7 mouse cellular contexts compared by ENCODE assay signal in the genomic region with DNA sequence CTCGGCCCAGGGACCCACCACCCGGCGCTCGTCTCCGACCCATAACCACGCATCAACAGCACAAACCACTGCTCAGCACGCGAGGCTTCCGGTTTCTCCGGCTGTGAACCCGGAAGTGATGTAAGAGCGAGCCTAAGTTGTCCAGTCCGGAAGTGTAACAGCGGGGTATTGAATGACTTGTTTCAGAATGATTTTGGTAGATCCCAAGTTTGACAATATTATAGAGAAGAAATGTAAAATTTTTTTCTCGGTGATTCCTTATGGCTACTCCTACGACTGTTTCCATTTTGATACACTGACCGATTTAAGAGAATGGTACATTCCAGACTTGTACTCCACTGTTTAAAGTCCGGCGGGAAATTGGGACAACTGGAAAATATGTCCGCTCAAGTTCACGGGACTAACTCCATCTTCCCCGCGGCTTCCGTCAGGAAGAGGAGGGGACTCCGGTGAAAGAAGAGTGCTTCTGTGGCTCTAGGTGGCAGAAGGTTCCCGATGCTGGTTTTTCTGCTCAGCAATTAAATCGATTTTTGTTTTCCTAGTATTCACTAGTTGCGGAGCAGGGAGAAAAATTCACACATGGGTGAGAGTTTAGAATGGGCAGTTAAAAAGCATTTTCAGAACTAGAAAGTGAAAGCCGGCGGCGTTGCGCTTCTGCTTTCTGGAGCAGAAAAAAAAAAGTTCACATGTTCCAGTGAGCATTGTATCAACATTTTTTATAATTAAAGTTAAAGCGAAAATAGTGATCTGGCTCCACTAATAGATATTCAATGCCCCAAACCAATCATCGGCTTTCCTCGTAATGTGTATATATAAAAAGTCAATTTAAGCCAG. TPM values are rescaled to one million over a fixed set of nuclear protein-coding genes. Genes with fewer than 3 reads are reported as not detected.
DNase-seq lines count a peak whose midpoint lies in the region; ATAC-seq lines count a peak whose summit lies in the region.

TSS of gene Lsg1 (minus strand) at position 99 of the 834 bp plus-strand sequence.

- H3K4me3 ChIP-seq in embryonic facial prominence, embryonic 11.5 days (ENCODE audit: low read depth, low read length) = peak within 1 kb of the TSS; percentile 82
- peak within 1 kb of the TSS; percentile 81 for H3K4me3 ChIP-seq in limb, embryonic 10.5 days
- H3K4me3 ChIP-seq in midbrain, embryonic 13.5 days (replicated peaks) = peak within 1 kb of the TSS; percentile 70

- no peak within 1 kb of the TSS for H3K27ac ChIP-seq in embryonic facial prominence, embryonic 11.5 days (replicated peaks; ENCODE audit: low read depth, low read length)
- peak within 1 kb of the TSS; percentile 93 for H3K27ac ChIP-seq in limb, embryonic 10.5 days
- peak within 1 kb of the TSS; percentile 62 for H3K27ac ChIP-seq in midbrain, embryonic 13.5 days

- peak; percentile 90 for ATAC-seq in embryonic facial prominence, embryonic 11.5 days (replicated peaks; ENCODE audit: insufficient number of reproducible peaks, low FRiP score, low TSS enrichment, low read depth)
- peak; percentile 92 for ATAC-seq in granulocyte monocyte progenitor cell, adult 5-6 weeks (replicated peaks; ENCODE audit: poor library complexity, severe bottlenecking)
- peak; percentile 96 for ATAC-seq in midbrain, embryonic 13.5 days

- H3K9me3 ChIP-seq in embryonic facial prominence, embryonic 11.5 days (replicated peaks; ENCODE audit: control insufficient read depth, low read length) = no peaks in the 10 kb centered on the region
- no peaks in the 10 kb centered on the region for H3K9me3 ChIP-seq in limb, embryonic 10.5 days (replicated peaks)
- no peaks in the 10 kb centered on the region for H3K9me3 ChIP-seq in midbrain, embryonic 13.5 days

- peaks cover 5% of the 10 kb centered on the region; the same call in 1 of the 2 replicates for H3K36me3 ChIP-seq in embryonic facial prominence, embryonic 11.5 days (replicated peaks; ENCODE audit: control insufficient read depth, insufficient read depth, low read depth, low read length)
- peaks cover 30% of the 10 kb centered on the region for H3K36me3 ChIP-seq in limb, embryonic 10.5 days
- H3K36me3 ChIP-seq in midbrain, embryonic 13.5 days = peaks cover 26% of the 10 kb centered on the region

- no peaks in the 10 kb centered on the region for H3K4me1 ChIP-seq in embryonic facial prominence, embryonic 11.5 days (ENCODE audit: control insufficient read depth, insufficient read depth, low read length)
- H3K4me1 ChIP-seq in limb, embryonic 10.5 days = peaks cover 14% of the 10 kb centered on the region
- peaks cover 19% of the 10 kb centered on the region for H3K4me1 ChIP-seq in midbrain, embryonic 13.5 days (replicated peaks)

- peak; percentile 90 for DNase-seq in adrenal gland, postnatal 14 days
- peak; percentile 95 for DNase-seq in embryonic facial prominence, embryonic 11.5 days (ENCODE audit: low spot score)
- DNase-seq in kidney, adult 11 months = peak; percentile 83
- DNase-seq in limb, embryonic 10.5 days (ENCODE audit: low spot score) = peak; percentile 91
- peak; percentile 76 for DNase-seq in spleen, adult 12 weeks (ENCODE audit: low spot score)

- H3K27me3 ChIP-seq in embryonic facial prominence, embryonic 11.5 days (ENCODE audit: control insufficient read depth, insufficient read depth, low read length) = no peaks in the 10 kb centered on the region
- H3K27me3 ChIP-seq in limb, embryonic 10.5 days (ENCODE audit: low read depth, poor library complexity, severe bottlenecking) = no peaks in the 10 kb centered on the region
- 0 out of 2 replicates have a peak, but pooled peaks cover 6% of the 10 kb centered on the region for H3K27me3 ChIP-seq in midbrain, embryonic 13.5 days

- peak within 1 kb of the TSS; percentile 81 for H3K4me2 ChIP-seq in embryonic facial prominence, embryonic 11.5 days (ENCODE audit: low read depth, low read length)
- peak within 1 kb of the TSS; percentile 77 for H3K4me2 ChIP-seq in midbrain, embryonic 13.5 days (replicated peaks)

- peak within 1 kb of the TSS; percentile 77 for H3K9ac ChIP-seq in embryonic facial prominence, embryonic 11.5 days (replicated peaks; ENCODE audit: low read length)
- H3K9ac ChIP-seq in midbrain, embryonic 13.5 days (replicated peaks) = peak within 1 kb of the TSS; percentile 74

- WGBS in embryonic facial prominence, embryonic 11.5 days = 5% methylated on average over 35 of the region's 35 CpGs
- 4% methylated on average over 35 of the region's 35 CpGs for WGBS in limb, embryonic 10.5 days
- WGBS in midbrain, embryonic 13.5 days = 4% methylated on average over 35 of the region's 35 CpGs

RNA-seq across cellular contexts. Expression of gene Lsg1, which starts in this region (rescaled TPM):
- total RNA-seq in adrenal gland, postnatal 14 days (2021) = 31.0 and 33.2 TPM in 2 replicates
- 78.0 and 87.0 TPM in 2 replicates for polyA plus RNA-seq in embryonic facial prominence, embryonic 11.5 days (2014; fragmentation: Nextera tagmentation; extraction: Ambion mirVana)
- total RNA-seq in granulocyte monocyte progenitor cell, adult 5-6 weeks (2014; fragmentation: Nextera tagmentation) = 48.8 and 48.9 TPM in 2 replicates
- 59.3 and 74.0 TPM in 2 replicates for total RNA-seq in granulocyte monocyte progenitor cell, adult 5-6 weeks (2017)
- 84.5 and 88.0 TPM in 2 replicates for polyA plus RNA-seq in limb, embryonic 10.5 days (2016; fragmentation: Nextera tagmentation; extraction: Ambion mirVana)
- 59.1 and 64.7 TPM in 2 replicates for polyA plus RNA-seq in midbrain, embryonic 13.5 days (2015; fragmentation: Nextera tagmentation; extraction: Ambion mirVana)
